Mouse (Mus musculus) intestine, embryonic 16.5 days (tissue): ENCODE data around the gene 4921517D22Rik. TPM values are rescaled to one million over a fixed set of nuclear protein-coding genes. Genes with fewer than 3 reads are reported as not detected.
"Not testable (repeated sequence)": the region's sequence is repeated elsewhere in the genome, so short reads cannot be mapped to it uniquely, and the experiment has no call there.

Experiments used
- ATAC-seq: fragments of 200-750 bp; cut with Nextera tagmentation; 2 replicates; pipeline ENCODE4 v1.8.0; 2017; ENCODE audit warnings: moderate TSS enrichment, moderate library complexity
- H3K27ac ChIP-seq: fragments of 300-500 bp; sonication (generic); 2 replicates; pipeline ENCODE4 v1.5.1; 2014; ENCODE audit warnings: mild to moderate bottlenecking, low read length
- H3K27me3 ChIP-seq: fragments of 300-500 bp; sonication (generic); replicated peaks from 2 replicates; pipeline ENCODE4 v1.6.1; 2014; ENCODE audit warnings: low read length, control low read depth, mixed read lengths; ENCODE audit not compliant: control insufficient read depth, insufficient read depth
- H3K36me3 ChIP-seq: fragments of 300-500 bp; sonication (generic); 2 replicates; pipeline ENCODE4 v1.6.1; 2014; ENCODE audit warnings: low read length, control low read depth; ENCODE audit not compliant: control insufficient read depth, insufficient read depth
- H3K4me1 ChIP-seq: fragments of 300-500 bp; sonication (generic); 2 replicates; pipeline ENCODE4 v1.6.1; 2014; ENCODE audit warnings: low read length, control low read depth, mixed read lengths; ENCODE audit not compliant: control insufficient read depth, insufficient read depth
- H3K4me2 ChIP-seq: fragments of 300-500 bp; sonication (generic); 2 replicates; pipeline ENCODE4 v1.6.1; 2014; ENCODE audit warnings: low read depth, low read length, control low read depth
- H3K4me3 ChIP-seq: fragments of 300-500 bp; sonication (generic); 2 replicates; pipeline ENCODE4 v1.5.1; 2014; ENCODE audit warnings: mild to moderate bottlenecking, low read length
- H3K9ac ChIP-seq: fragments of 300-500 bp; sonication (generic); 2 replicates; pipeline ENCODE4 v1.6.1; 2014; ENCODE audit warnings: low read depth, low read length
- H3K9me3 ChIP-seq: fragments of 300-500 bp; sonication (generic); 2 replicates; pipeline ENCODE4 v1.6.1; 2016; ENCODE audit warnings: low read length, control low read depth; ENCODE audit not compliant: control insufficient read depth
- WGBS: fragments of 180-500 bp; shearing (Covaris S2); extraction: QIAGEN DNeasy Blood & Tissue Kit; methylation state at CpG from one replicate; pipeline ENCODE4 v1.1.7; 2014; 5-methylcytosine and 5-hydroxymethylcytosine counted together
- polyA plus RNA-seq: library from polyadenylated mRNA; unstranded; fragments of >200 nt; fragmentation: Nextera tagmentation; extraction: Ambion mirVana; gene quantifications from 2 replicates; pipeline ENCODE4 v1.2.1, GENCODE M21; 2015

4921517D22Rik gene
- polyA plus RNA-seq, 1 experiment from 2014 or later: not detected

DNA sequence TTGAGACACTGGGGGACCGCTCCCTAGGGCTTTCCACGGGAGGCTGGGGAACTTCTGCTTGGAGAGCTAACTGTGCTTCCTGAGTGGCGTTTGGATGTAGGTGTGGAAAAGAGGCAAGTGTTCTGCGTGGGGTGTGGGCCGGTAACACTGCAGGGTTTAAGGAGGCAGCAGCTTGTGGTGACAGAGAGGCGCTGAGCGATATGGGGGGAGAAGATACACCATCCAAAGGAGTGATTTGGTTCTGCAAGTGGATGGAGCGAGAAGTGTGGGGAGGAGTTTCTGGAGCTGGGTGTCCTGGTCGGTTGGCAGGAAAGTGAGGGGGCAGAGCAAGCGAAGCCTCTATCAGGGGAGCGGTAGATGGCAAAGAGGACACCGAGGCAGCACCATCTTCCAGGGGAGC is 9.6 kb upstream of the 4921517D22Rik start:
- Histone ChIP-seq H3K9ac (no peak overlapping the region), H3K4me1 (peaks cover 3% of the 10 kb centered on the region; the same call in 1 of the 2 replicates), H3K4me3 (no peak overlapping the region), H3K4me2 (no peak overlapping the region), H3K36me3 (no peaks in the 10 kb centered on the region), H3K9me3 (no peaks in the 10 kb centered on the region), H3K27ac (no peak overlapping the region), H3K27me3 (no peaks in the 10 kb centered on the region)
- ATAC-seq: no peak
- WGBS: 82% methylated on average over 12 of the region's 12 CpGs

DNA sequence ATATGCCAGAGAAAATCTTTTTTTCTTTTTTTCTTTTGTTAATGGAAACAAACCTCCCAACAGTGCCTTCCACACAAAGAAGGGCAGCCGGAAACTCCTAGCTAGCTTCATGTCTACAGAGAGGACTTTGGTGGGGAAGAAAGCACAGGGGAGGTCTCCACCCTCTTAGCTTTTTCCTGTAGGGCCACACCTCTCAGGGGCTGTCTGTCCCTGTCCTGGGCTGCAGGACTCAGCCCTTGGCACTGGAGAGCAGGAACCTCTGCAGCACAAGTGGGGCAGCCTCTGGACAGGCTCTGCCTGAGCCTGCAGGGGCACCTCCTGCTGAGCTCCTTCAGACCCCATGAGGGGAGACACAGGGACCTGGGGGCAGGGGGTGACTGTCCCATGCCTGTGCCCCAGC is 6.2 kb upstream of the 4921517D22Rik start:
- not testable (repeated sequence) for H3K4me1 ChIP-seq, H3K4me3 ChIP-seq, H3K27me3 ChIP-seq, H3K9ac ChIP-seq, H3K4me2 ChIP-seq, H3K9me3 ChIP-seq, H3K27ac ChIP-seq, H3K36me3 ChIP-seq
- 0 out of 2 replicates have a peak, but pooled peaks have one; percentile 31 for ATAC-seq
- WGBS: 71% methylated on average over 1 of the region's 1 CpGs

DNA sequence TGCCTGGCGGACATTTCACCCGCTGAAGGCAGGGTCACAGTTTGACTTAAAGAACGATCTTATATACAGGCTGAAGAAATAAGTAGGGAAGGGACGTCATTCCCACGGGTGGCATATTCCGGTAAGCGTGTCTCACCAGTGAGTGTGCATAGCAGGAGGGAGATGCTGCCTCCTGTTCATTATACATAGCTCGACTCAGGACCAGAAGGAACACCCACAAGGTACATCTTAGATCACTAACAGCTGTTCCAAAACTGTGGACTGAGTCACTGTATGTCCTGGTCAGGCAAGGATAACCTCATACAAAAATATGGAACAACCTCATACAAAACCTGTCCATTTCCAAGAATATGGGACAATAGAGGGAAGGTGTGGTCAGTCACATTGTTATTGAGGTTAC is 5.2 kb upstream of the 4921517D22Rik start:
- 90% methylated on average over 8 of the region's 8 CpGs for WGBS
- ATAC-seq: no peak
- Histone ChIP-seq H3K9ac (no peak overlapping the region), H3K4me2 (no peak overlapping the region), H3K9me3 (no peaks in the 10 kb centered on the region), H3K4me1 (no peaks in the 10 kb centered on the region), H3K36me3 (no peaks in the 10 kb centered on the region), H3K27ac (no peak overlapping the region), H3K4me3 (no peak overlapping the region), H3K27me3 (no peaks in the 10 kb centered on the region)

DNA sequence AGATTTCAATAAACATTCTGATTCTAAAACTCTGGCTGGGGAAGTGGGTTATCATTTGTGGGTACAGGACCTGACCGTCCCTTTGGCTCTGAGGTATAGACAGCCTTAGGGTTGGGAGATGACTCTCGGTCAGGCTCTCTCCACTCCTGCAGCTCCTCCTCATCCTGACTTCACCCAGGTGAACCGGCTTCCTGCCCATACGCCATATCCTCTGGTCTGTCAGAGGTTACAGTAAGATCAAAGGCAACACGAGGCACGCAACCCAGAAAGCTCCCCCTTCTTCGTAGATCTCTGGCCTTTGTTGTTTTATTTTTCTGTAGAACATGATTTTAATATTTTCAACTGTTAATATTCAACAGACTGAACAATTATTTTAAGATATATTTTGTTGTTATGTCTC is 1.9 kb upstream of the 4921517D22Rik start:
- H3K4me2 ChIP-seq: no peak overlapping the region
- no peaks in the 10 kb centered on the region for H3K36me3 ChIP-seq
- H3K9me3 ChIP-seq: no peaks in the 10 kb centered on the region
- H3K27ac ChIP-seq: no peak overlapping the region
- no peak overlapping the region for H3K4me3 ChIP-seq
- ATAC-seq: no peak
- no peaks in the 10 kb centered on the region for H3K4me1 ChIP-seq
- 79% methylated on average over 7 of the region's 7 CpGs for WGBS
- H3K9ac ChIP-seq: no peak overlapping the region
- H3K27me3 ChIP-seq: no peaks in the 10 kb centered on the region

DNA sequence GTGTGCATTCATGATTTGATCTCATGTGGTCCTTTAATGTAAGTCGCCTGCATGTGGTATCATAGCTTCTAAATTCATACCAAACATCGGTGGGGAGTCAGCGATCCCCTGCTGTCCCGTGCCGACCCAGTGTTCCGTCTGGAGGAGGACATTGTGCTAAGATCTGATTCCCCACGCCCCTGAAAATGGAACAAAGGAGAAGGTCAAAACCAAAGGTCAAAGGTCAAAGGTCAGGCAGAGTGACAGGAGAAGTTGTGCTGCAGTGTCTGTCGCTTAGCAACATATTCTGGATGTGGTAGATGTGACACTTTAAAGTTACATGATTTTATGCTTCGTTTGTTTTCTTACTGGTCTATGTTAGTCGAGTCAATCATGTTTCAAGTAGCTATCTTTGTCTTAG is 2.4 kb downstream of the 4921517D22Rik start:
- H3K36me3 ChIP-seq: no peaks in the 10 kb centered on the region
- no peaks in the 10 kb centered on the region for H3K9me3 ChIP-seq
- no peak overlapping the region for H3K4me3 ChIP-seq
- H3K27ac ChIP-seq: no peak overlapping the region
- H3K9ac ChIP-seq: no peak overlapping the region
- no peaks in the 10 kb centered on the region for H3K4me1 ChIP-seq
- no peak overlapping the region for H3K4me2 ChIP-seq
- no peak for ATAC-seq
- 74% methylated on average over 10 of the region's 10 CpGs for WGBS
- H3K27me3 ChIP-seq: no peaks in the 10 kb centered on the region

DNA sequence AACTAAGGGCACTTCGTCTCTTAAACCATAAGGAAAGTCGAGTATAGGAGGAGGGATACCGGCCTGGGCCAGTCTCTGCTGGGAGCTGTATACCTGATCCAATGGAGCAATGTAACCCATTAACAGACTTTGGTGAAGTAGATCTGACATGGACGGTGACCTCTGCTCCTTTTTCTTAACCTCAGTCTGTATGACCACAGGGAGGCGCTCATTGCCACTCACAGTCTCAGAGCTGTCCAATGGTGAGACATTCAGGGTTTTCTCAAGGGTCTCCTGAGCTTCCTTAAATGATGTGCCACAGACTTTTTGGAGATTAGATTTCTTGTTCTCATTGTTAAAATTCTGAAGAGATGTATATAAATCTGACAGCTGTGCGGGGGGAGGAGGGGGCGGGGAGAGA is 3.3 kb downstream of the 4921517D22Rik start:
- ATAC-seq: no peak
- Histone ChIP-seq H3K36me3 (no peaks in the 10 kb centered on the region), H3K4me2 (no peak overlapping the region), H3K9ac (no peak overlapping the region), H3K27ac (no peak overlapping the region), H3K9me3 (no peaks in the 10 kb centered on the region), H3K4me3 (no peak overlapping the region), H3K4me1 (no peaks in the 10 kb centered on the region), H3K27me3 (no peaks in the 10 kb centered on the region)
- WGBS: 83% methylated on average over 7 of the region's 7 CpGs

DNA sequence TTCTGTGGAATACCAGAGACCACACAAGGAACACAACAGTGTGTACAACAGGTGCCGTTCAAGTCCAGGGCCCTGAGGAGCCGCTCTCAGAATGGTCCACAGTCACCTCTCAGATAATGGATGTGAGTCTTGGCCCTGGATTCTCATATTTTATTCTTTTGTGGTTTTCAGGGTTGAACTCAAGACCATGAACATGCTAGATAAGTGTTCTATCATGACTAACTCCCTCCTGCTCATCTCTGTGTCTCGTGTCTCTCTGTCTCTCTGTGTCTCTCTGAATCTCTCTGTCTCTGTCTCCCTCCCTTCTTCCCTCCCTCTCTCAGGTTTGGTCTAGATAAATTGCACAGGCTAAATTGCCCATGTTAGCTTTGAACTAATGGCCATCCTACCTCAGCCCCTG is 4.1 kb downstream of the 4921517D22Rik start:
- ATAC-seq: no peak
- Histone ChIP-seq H3K36me3 (no peaks in the 10 kb centered on the region), H3K9me3 (no peaks in the 10 kb centered on the region), H3K4me2 (no peak overlapping the region), H3K27me3 (no peaks in the 10 kb centered on the region), H3K27ac (no peak overlapping the region), H3K4me3 (no peak overlapping the region), H3K9ac (no peak overlapping the region), H3K4me1 (no peaks in the 10 kb centered on the region)
- WGBS: 92% methylated on average over 3 of the region's 3 CpGs

DNA sequence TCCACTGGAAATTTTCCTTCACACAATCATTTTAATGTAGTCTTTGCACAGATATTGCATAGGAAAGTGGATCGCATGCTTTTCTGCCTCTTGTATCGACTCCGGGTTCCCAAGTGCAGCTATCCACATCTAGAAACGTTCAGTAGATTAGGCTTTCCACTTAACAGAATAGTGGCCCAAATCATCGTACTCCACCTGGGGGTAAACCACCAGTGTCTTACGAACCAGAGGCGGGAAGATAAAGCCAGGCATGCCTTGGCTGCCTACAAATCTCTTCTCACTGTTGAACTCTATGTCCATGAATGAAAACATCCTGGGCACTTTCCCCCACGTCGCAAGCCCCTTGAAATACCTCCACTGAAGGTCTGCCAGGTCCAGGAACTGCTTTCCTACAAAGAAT is 4.6 kb downstream of the 4921517D22Rik start:
- Histone ChIP-seq H3K27me3 (no peaks in the 10 kb centered on the region), H3K9ac (no peak overlapping the region), H3K4me3 (no peak overlapping the region), H3K36me3 (no peaks in the 10 kb centered on the region), H3K9me3 (no peaks in the 10 kb centered on the region), H3K4me1 (no peaks in the 10 kb centered on the region), H3K27ac (no peak overlapping the region), H3K4me2 (no peak overlapping the region)
- ATAC-seq: no peak
- WGBS: 88% methylated on average over 9 of the region's 9 CpGs

DNA sequence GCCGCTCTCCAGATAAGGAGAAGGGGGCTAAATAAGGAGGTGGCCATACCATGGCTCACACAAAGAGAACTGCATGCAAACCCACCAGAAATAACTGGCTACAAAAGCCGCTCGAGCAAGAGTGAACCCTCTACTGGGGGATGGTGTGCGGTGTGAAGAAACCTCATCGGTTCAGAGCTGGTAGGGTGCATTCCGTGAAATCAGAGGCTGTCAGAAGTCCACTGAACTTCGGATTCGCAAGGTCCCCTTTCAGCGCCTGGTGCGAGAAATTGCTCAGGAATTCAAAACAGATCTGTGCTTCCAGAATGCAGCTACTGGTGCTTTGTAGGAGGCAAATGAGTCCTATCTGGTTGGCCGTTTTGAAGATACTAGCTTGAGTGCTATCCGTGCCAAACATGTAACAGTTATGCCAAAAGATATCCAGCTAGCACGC is 5.6 kb downstream of the 4921517D22Rik start:
- Histone ChIP-seq H3K36me3 (no peaks in the 10 kb centered on the region), H3K4me2 (no peak overlapping the region), H3K4me1 (no peaks in the 10 kb centered on the region), H3K27ac (no peak overlapping the region), H3K27me3 (no peaks in the 10 kb centered on the region), H3K9ac (no peak overlapping the region), H3K9me3 (no peaks in the 10 kb centered on the region), H3K4me3 (no peak overlapping the region)
- ATAC-seq: no peak
- 68% methylated on average over 13 of the region's 13 CpGs for WGBS

DNA sequence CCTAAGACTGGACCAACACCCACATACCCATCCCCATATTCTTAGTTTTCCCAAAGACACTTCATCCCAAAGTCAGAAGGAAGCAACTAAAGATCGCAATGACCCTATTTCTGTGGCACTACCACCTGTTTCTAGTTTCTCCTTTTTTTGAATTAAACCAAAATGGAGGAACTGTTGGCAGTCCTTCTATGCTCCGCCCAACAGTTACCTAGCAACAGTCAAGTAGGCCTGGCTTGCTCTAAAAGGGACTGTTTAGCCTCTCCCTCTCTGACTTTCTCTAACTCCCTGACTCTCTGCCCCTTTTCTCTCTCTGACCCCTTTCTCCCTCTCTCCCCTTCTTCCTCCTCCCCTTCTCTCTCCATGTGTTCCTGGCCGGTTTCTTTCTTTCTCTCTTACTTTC is 8.7 kb downstream of the 4921517D22Rik start:
- no peak overlapping the region for H3K4me2 ChIP-seq
- H3K36me3 ChIP-seq: no peaks in the 10 kb centered on the region
- no peak overlapping the region for H3K9ac ChIP-seq
- H3K27ac ChIP-seq: no peak overlapping the region
- no peaks in the 10 kb centered on the region for H3K27me3 ChIP-seq
- WGBS: 76% methylated on average over 3 of the region's 3 CpGs
- no peak overlapping the region for H3K4me3 ChIP-seq
- no peak for ATAC-seq
- no peaks in the 10 kb centered on the region for H3K4me1 ChIP-seq
- H3K9me3 ChIP-seq: no peaks in the 10 kb centered on the region
